Mouse (Mus musculus) layer of hippocampus, postnatal 10 days (tissue): ENCODE data around the gene Scd3. TPM values are rescaled to one million over a fixed set of nuclear protein-coding genes. Genes with fewer than 3 reads are reported as not detected.

ENCODE experiments used
- DNase-seq, 2 experiments: peaks; one replicate each; pipeline ENCODE4 v3.0.0; 2021; ENCODE audit warnings: low spot score in 2 of 2
- long read RNA-seq: library from polyadenylated mRNA; stranded (forward); transcript quantifications from one replicate; pipeline ENCODE4 v2.0.0, GENCODE M21; 2023
- total RNA-seq, 2 experiments: library from RNA; stranded (reverse); gene quantifications; 2 replicates each; pipeline ENCODE4 v1.2.3; 2021

Gene Scd3
- total RNA-seq: 1 to 10 TPM in 1 of 2 experiments, under 1 TPM in 1; 0.73 to 2.3 TPM
- long read RNA-seq, partial matches to known transcripts: 0 of 1 reads
- long read RNA-seq, other reads (novel, unspliced or antisense): 0 of 1 reads

GRCm38 (mm10) chr19:44203015-44203564 is at the start of gene Scd3:
Scd3 (plus strand) TSS chr19:44203269.
- no peak for DNase-seq

DNA sequence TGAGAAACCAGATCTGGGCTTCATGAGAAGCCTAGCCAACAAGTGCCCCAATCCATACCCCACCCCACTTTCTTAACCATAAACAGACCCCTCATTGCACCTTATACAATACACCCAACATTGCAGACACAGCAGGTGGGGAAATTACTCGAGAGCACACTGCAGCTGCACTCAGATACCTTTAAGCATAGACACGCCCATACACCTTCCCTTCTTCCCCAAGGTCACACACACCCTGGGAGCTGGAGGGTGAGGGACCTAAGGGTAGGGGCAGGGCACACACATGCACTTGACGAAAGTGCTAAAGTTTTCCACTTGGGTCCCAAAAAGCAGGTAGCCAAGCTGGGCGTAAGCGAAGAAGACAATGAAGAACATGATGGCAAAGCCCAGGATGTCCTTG is 49.3 kb upstream of the Scd3 start:
- no peak for DNase-seq

DNA sequence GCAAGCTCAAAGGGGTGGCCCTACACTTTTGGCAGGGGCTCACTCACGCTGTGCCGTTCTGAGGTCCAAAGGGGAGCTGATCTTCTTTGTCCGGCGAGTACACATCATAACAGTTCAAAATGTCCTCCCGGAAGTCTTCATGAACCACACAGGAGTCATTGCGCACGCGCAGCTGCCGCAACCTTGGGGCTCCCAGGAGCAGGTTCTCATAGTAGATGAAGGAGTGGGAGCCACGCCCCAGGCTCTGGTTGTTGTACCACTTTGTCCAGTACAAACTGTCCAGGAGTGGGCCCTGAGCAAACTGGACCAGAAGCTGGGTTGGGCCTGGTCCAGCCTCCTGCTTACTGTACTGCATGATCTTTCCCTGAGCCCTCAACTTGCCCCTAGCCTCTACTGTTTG is 46.1 kb upstream of the Scd3 start:
- no peak for DNase-seq

DNA sequence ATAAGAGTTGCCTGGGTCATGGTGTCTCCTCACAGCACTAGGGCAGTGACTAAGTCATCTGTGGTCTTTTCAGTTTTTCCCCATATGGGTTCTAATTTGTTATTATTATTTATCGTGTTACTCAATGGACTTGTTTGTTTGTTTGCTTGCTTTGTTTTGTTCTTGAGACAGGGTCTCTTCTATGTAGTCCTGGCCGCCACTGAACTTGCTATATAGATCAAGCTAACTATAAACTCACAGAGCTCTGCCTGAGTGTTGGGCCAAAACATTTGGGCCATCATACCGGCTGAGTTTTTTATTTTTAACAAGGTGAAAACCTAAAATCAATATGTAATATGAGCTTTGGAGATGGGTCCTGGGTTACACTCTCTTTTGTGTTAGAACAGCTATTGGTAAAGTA is 43.7 kb upstream of the Scd3 start:
- no peak for DNase-seq

- DNase-seq: no peak
Measured at GRCm38 (mm10) chr19:44161515-44161914, 41.6 kb upstream of the Scd3 start.

DNA sequence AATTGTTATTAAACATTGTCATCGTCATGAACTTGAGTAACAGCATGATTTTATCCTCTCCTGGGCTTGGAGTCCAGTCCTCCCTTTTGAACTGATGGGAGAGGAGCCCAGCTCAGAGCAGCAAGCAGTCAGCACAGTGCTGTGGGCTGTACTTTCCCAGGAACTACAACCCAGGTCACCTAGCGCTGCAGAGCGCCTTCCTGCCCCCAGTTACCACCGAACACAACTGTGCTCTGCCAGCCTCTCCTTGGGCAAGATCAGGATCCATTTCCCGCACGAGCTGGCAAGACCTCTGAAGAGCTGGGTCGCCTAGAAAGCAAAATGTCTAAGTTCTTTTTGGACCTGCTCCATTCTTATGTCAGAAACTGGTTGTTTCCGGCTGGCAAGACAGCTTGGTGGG is 28.2 kb upstream of the Scd3 start:
- no peak for DNase-seq

- no peak for DNase-seq
Measured at GRCm38 (mm10) chr19:44176741-44177140, 26.3 kb upstream of the Scd3 start.

- no peak for DNase-seq
Measured at GRCm38 (mm10) chr19:44180502-44180901, 22.6 kb upstream of the Scd3 start.

- no peak for DNase-seq
Measured at GRCm38 (mm10) chr19:44183968-44184367, 19.1 kb upstream of the Scd3 start.

DNA sequence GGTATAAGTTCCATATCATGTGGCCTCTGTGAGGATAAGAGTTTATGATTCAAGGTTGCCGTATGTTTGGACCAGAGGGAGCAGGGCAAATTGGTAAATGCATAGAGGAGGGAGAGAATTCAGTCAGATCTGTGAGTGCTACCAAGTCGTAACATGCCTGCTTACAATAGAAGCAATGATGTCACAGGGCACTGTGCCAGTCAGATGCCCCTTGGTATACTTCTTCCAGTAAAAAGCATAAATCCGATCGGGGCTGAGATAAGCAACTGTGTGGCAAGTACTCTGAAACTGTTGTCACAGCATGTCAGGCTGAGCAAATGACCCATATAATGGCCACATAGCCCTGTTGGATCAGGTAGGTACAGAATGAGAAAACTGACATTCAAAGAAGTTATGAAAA is 14.0 kb upstream of the Scd3 start:
- DNase-seq: no peak

GRCm38 (mm10) chr19:44192342-44192741 is 10.7 kb upstream of the Scd3 start, which contains the start of gene Pkd2l1:
Pkd2l1 (minus strand) TSS chr19:44192442.
- DNase-seq: no peak

DNA sequence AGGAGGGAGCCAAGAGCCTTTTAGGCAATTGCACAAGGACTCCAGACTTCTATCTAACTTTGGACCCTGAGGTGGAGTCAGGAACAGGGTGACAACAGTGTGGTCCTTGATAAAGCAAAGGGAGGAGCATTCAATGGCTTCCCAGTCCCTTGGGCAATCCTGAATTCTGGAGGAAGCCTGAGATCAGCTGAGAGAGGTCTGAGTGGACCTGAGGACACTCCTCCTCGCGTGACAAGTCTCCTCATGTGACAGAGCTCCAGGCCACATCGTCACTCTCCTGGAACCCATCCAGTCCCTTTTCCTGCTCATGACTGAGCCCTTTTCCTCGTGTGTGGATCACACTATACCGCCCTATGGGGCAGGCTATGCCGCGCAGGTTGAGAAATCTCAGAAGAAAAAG is 9.2 kb upstream of the Scd3 start:
- no peak for DNase-seq

DNA sequence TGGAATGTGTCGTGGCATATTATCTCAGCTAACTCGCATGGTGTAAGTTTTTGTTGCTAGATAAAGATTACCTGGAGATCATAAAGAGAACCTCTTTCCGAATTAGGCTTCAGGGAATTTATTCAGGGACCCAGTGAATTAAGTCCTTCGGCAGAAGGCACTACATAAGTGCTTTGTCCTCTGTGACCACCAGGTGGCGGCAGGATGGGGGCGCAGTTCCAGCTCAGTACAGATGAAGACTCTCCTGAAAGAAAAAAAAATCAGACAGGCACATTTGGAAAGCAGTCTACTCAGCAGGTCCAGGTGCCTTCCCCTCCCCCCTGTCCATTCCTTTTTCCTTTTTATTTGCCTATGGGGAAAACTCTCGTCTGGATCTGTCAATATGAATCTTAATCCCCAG is 7.9 kb upstream of the Scd3 start:
- DNase-seq: peak; percentile 81 to 86

DNA sequence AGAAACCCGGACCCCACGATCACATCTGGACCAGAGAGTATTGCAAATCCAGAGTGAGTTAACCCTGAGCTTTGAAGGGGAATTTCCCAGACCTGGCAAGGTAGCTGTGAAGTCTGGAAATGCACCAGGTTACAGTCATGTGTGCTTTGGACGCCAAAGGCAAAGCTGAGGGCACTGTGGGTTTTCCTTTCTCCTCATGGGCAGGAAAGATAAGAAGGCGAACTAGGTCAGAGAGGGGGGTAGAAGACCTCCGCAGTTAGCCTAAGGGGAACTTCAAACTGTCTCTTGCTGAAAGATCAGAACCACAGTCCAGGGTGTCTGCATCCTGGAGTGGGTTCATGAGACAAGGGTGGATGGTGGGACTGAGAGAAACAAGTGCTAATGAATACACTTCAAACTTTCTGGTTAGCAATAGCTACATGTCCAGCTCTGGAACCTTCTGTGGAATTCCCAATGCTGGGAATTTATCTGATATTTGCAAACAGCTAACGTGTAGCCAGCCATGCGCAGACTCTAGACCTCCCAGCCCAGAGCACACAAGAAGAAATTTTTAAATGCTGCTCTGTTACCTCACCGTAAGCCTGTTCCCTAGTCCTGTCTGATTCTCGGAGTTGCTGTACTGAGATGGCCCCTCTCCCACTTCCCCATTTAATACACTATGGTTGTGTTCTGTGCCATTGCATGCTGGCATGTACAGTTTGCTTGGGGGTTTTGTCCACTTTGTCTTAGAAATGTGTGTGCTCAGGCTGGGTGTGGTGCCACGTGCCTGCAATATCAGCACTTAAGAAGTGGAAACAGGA is 5.8 kb upstream of the Scd3 start:
- no peak for DNase-seq

DNA sequence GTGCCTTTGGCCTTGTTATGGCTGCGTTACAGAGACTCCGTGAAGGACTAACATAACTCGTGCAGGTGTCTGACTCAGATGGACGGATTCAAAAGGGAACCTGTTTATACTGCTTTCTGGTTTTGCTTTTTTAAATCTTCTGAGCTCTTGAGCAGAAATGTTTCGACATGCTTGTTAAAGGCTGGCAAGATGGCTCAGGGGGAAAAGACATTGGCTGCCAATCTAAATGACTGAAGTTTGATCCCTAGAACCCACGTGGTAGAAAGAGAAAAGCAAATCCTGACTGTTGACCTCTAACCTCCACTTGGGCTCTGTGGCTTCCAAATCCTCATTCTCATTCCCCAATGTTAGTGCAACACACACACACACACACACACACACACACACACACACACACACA is 4.6 kb upstream of the Scd3 start:
- DNase-seq: no peak

DNA sequence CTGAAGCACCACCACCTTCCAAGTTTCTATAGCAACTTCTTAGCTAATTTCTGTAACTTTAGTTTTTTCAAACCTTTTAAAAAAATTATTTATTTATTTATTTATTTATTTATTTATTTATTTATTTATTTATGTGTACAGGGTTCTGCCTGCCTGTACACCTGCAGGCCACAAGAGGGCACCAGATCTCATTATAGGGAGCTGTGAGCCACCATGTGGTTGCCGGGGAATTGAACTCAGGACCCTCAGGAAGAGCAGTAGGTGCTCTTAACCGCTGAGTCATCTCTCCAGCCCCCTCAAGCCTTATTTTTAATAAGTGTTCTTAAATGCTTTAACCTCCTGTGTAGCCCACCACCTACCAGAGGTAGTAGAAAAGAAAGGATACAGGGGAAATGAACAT is 4.1 kb upstream of the Scd3 start:
- DNase-seq: peak in 1 of 2 experiments; percentile 17

- no peak for DNase-seq
Measured at GRCm38 (mm10) chr19:44207079-44207478, 4.0 kb downstream of the Scd3 start.

DNA sequence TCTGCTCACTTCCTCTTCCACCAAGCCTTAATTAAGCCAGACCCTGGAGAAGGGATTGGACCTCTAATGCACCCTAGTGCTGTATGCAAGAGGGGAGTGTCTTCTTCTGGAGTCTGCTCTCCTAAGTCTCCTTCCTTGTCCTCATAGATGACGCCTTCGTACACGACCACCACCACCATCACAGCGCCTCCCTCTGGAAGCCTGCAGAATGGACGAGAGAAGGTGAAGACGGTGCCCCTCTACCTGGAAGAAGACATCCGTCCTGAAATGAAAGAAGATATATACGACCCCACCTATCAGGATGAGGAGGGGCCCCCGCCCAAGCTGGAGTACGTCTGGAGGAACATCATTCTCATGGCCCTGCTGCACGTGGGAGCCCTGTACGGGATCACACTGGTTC is 12.2 kb downstream of the Scd3 start:
- no peak for DNase-seq

DNA sequence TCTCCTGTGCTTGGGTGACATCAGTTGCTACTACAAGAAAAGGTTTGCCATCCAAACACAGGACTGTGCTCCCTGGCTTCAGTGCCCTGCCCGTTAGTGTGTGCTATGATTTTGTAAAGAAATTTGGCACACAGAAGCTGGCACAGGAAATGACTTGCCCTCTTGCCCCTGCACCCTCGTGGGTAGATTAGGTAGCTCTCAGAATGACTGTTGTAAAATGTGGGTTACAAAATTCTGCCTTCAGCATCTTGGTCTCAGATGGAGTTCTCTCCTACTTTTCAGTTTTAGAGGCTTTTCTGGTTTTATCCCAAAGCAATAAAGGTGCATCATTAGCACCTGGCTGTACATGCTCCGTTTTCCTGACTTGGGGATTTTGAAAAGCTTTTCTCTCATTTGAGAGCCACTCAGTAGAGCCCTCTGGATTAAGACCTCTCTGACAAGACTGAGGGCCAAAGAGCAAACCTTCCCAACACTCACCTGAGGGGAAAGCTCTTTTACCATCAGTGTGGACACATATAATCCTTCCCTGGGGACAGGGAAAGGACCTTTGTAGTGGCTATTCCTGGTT is 15.0 kb downstream of the Scd3 start:
- no peak for DNase-seq

DNA sequence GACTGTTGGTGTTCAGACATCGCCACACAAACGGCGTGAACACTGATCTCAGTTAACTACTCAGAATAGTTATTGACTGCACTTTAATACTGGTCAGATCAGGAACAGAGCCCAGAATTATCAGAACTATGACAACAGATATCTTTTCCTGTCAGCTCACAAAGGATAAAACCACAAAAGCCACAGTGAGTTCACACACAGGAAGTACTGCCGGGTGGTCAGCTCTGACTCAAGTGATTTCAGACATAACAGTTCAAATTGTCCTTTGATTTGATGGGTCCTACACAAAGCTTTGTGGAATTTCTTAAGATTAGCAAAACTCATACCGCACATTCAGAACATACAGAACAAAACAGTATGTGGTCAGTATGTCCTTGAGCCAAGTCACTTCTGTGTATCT is 22.7 kb downstream of the Scd3 start:
- no peak for DNase-seq

DNA sequence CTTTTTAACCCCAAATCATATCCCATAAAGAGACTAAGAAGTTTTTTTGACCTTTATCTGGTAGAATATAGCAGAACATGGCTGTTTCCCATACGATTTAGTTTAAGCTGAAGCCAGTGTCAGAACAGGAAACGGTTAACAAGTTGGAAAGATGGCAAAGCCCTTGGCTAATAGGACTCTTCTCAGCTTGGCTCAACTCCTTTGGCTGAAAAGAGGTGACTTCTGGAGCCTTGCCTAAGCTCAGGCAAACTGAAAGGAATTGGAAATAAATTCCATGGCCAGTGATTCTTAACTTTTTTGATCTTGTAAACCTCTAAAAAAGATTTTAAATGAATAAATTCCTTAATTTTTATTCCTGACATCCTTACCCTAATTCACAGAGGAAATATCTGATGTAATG is 26.7 kb downstream of the Scd3 start:
- no peak for DNase-seq

GRCm38 (mm10) chr19:44230212-44230611 is 27.1 kb downstream of the Scd3 start:
- no peak for DNase-seq
